Mouse (Mus musculus) heart, postnatal 0 days (tissue): ENCODE measurements at regions not wholly inside any gene's neighbourhood (a gene's known extent, or its start where the extent isn't known, plus 50 kb on each side); places are given as distances from the start of the nearest gene placed in this dataset.

Experiments used
- CTCF ChIP-seq: IDR thresholded peaks from 2 replicates; pipeline ENCODE4 v1.5.1; 2016; ENCODE audit warnings: antibody characterized with exemption, control low read depth, low read depth
- EP300 ChIP-seq: IDR thresholded peaks from 2 replicates; pipeline ENCODE4 v1.6.1; 2016; ENCODE audit warnings: antibody characterized with exemption, low read depth

DNA sequence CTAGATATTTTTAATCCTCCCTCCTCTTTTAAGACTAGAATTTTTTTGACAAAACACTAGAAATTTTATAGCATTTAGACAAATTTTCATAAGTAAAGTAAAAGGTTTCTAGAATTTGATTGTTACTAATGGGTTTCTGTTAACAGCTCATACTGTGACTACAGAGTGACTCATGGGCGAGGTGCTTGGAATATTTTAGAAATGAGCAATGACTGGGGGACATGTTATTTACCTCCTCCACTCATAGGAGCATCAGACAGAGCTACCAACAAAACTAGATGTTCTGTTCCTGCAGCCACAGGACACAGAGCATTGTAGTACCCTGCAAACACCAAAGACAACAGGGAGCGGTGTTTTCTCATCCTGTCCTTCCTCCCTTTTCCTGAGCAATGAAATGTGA, 144.3 kb upstream of the Sp8 start:
- TF ChIP-seq CTCF (no peak), EP300 (no peak)
